Mouse (Mus musculus): Measurements from ENCODE around the gene Kcnk4. TPM values are rescaled to one million over a fixed set of nuclear protein-coding genes. Genes with fewer than 3 reads are reported as not detected.
A peak's percentile ranks its signal among the peaks of the same experiment; 100 is the strongest.

The Kcnk4 gene
- total and polyA plus RNA-seq, 2 experiments, result 0.05 TPM; not detected in 1

GRCm38 (mm10) chr19:6954046-6954445 lies 19.7 kb upstream of the Kcnk4 start:
- WGBS, result 21% methylated on average over 9 of the region's 9 CpGs
- no peaks in the 10 kb centered on the region for H3K79me2 ChIP-seq (ENCODE audit: control insufficient read depth, insufficient read depth, low read length)
- no peak overlapping the region for H3K27ac ChIP-seq (replicated peaks; ENCODE audit: insufficient read depth, low read depth, low read length)
- no peaks in the 10 kb centered on the region for H3K36me3 ChIP-seq (ENCODE audit: control insufficient read depth, insufficient read depth, low read length)
- TF ChIP-seq POLR2A (IDR thresholded peaks at IDR 0.05; ENCODE audit: extremely low read depth, insufficient read depth, low read length), result no peak
- peak; percentile 65 for TF ChIP-seq CTCF (IDR thresholded peaks at IDR 0.05; ENCODE audit: low read depth, low read length)
- no peaks in the 10 kb centered on the region for H3K27me3 ChIP-seq (ENCODE audit: control insufficient read depth, insufficient read depth, low read length)
- H3K4me3 ChIP-seq (ENCODE audit: insufficient read depth, low read depth, low read length), result no peak overlapping the region
- H3K4me1 ChIP-seq (ENCODE audit: control insufficient read depth, insufficient read depth, low read length), result peaks cover 11% of the 10 kb centered on the region
- peak overlapping the region; percentile 46; the same call in 1 of the 2 replicates for H3K9ac ChIP-seq (ENCODE audit: low read depth, low read length)
- peak; percentile 57 for DNase-seq (ENCODE audit: extremely low read depth, low read depth, low spot score)

- Histone ChIP-seq H3K27ac (replicated peaks; ENCODE audit: insufficient read depth, low read depth, low read length) (peak overlapping the region; percentile 98), H3K79me2 (ENCODE audit: control insufficient read depth, insufficient read depth, low read length) (no peaks in the 10 kb centered on the region), H3K4me3 (ENCODE audit: insufficient read depth, low read depth, low read length) (peak overlapping the region; percentile 67), H3K36me3 (ENCODE audit: control insufficient read depth, insufficient read depth, low read length) (no peaks in the 10 kb centered on the region), H3K27me3 (ENCODE audit: control insufficient read depth, insufficient read depth, low read length) (no peaks in the 10 kb centered on the region), H3K9ac (ENCODE audit: low read depth, low read length) (peak overlapping the region; percentile 82), H3K4me1 (ENCODE audit: control insufficient read depth, insufficient read depth, low read length) (peaks cover 11% of the 10 kb centered on the region)
- WGBS, result 10% methylated on average over 3 of the region's 3 CpGs
- DNase-seq (ENCODE audit: extremely low read depth, low read depth, low spot score), result peak; percentile 77
- no peak for TF ChIP-seq CTCF (IDR thresholded peaks at IDR 0.05; ENCODE audit: low read depth, low read length)
- TF ChIP-seq POLR2A (IDR thresholded peaks at IDR 0.05; ENCODE audit: extremely low read depth, insufficient read depth, low read length), result 0 out of 2 replicates have a peak, but pooled peaks have one; percentile 42
Measured at GRCm38 (mm10) chr19:6952712-6953037, 18.4 kb upstream of the Kcnk4 start.

- Histone ChIP-seq H3K4me1 (ENCODE audit: control insufficient read depth, insufficient read depth, low read length) (peaks cover 11% of the 10 kb centered on the region), H3K4me3 (ENCODE audit: insufficient read depth, low read depth, low read length) (peak overlapping the region; percentile 67), H3K36me3 (ENCODE audit: control insufficient read depth, insufficient read depth, low read length) (no peaks in the 10 kb centered on the region), H3K9ac (ENCODE audit: low read depth, low read length) (peak overlapping the region; percentile 82), H3K27ac (replicated peaks; ENCODE audit: insufficient read depth, low read depth, low read length) (peak overlapping the region; percentile 98), H3K79me2 (ENCODE audit: control insufficient read depth, insufficient read depth, low read length) (no peaks in the 10 kb centered on the region), H3K27me3 (ENCODE audit: control insufficient read depth, insufficient read depth, low read length) (no peaks in the 10 kb centered on the region)
- TF ChIP-seq CTCF (IDR thresholded peaks at IDR 0.05; ENCODE audit: low read depth, low read length), result no peak
- TF ChIP-seq POLR2A (IDR thresholded peaks at IDR 0.05; ENCODE audit: extremely low read depth, insufficient read depth, low read length), result 0 out of 2 replicates have a peak, but pooled peaks have one; percentile 40
- peak; percentile 88 for DNase-seq (ENCODE audit: extremely low read depth, low read depth, low spot score)
- under 1% methylated on average over 31 of the region's 31 CpGs for WGBS
Measured at GRCm38 (mm10) chr19:6951994-6952711, 17.8 kb upstream of the Kcnk4 start.

- Histone ChIP-seq H3K9ac (ENCODE audit: low read depth, low read length) (peak overlapping the region; percentile 82), H3K27ac (replicated peaks; ENCODE audit: insufficient read depth, low read depth, low read length) (peak overlapping the region; percentile 98), H3K4me3 (ENCODE audit: insufficient read depth, low read depth, low read length) (peak overlapping the region; percentile 72), H3K4me1 (ENCODE audit: control insufficient read depth, insufficient read depth, low read length) (peaks cover 11% of the 10 kb centered on the region), H3K27me3 (ENCODE audit: control insufficient read depth, insufficient read depth, low read length) (no peaks in the 10 kb centered on the region), H3K36me3 (ENCODE audit: control insufficient read depth, insufficient read depth, low read length) (no peaks in the 10 kb centered on the region), H3K79me2 (ENCODE audit: control insufficient read depth, insufficient read depth, low read length) (no peaks in the 10 kb centered on the region)
- DNase-seq (ENCODE audit: extremely low read depth, low read depth, low spot score), result peak; percentile 96
- under 1% methylated on average over 35 of the region's 35 CpGs for WGBS
- TF ChIP-seq POLR2A (IDR thresholded peaks at IDR 0.05; ENCODE audit: extremely low read depth, insufficient read depth, low read length) (peak; percentile 59), CTCF (IDR thresholded peaks at IDR 0.05; ENCODE audit: low read depth, low read length) (no peak)
Measured at GRCm38 (mm10) chr19:6951381-6951968, 17.2 kb upstream of the Kcnk4 start.

GRCm38 (mm10) chr19:6950613-6951153 lies 16.4 kb upstream of the Kcnk4 start:
- no peaks in the 10 kb centered on the region for H3K36me3 ChIP-seq (ENCODE audit: control insufficient read depth, insufficient read depth, low read length)
- H3K27me3 ChIP-seq (ENCODE audit: control insufficient read depth, insufficient read depth, low read length), result no peaks in the 10 kb centered on the region
- DNase-seq (ENCODE audit: extremely low read depth, low read depth, low spot score), result peak; percentile 72
- TF ChIP-seq CTCF (IDR thresholded peaks at IDR 0.05; ENCODE audit: low read depth, low read length) (no peak), POLR2A (IDR thresholded peaks at IDR 0.05; ENCODE audit: extremely low read depth, insufficient read depth, low read length) (0 out of 2 replicates have a peak, but pooled peaks have one; percentile 46)
- H3K4me3 ChIP-seq (ENCODE audit: insufficient read depth, low read depth, low read length), result peak overlapping the region; percentile 72
- H3K79me2 ChIP-seq (ENCODE audit: control insufficient read depth, insufficient read depth, low read length), result no peaks in the 10 kb centered on the region
- H3K9ac ChIP-seq (ENCODE audit: low read depth, low read length), result peak overlapping the region; percentile 74
- H3K27ac ChIP-seq (replicated peaks; ENCODE audit: insufficient read depth, low read depth, low read length), result peak overlapping the region; percentile 77
- WGBS, result under 1% methylated on average over 28 of the region's 28 CpGs
- peaks cover 11% of the 10 kb centered on the region for H3K4me1 ChIP-seq (ENCODE audit: control insufficient read depth, insufficient read depth, low read length)
